Mouse (Mus musculus) adrenal gland, postnatal 4 days (tissue): ENCODE results near the gene Sdk1. TPM values are rescaled to one million over a fixed set of nuclear protein-coding genes. Genes with fewer than 3 reads are reported as not detected.

ENCODE experiments used
- DNase-seq, 2 experiments: peaks; one replicate each; pipeline ENCODE4 v3.0.0; 2021 to 2022; ENCODE audit warnings: low spot score in 2 of 2, mixed read lengths in 2 of 2
- total RNA-seq, 2 experiments: library from RNA; stranded (reverse); gene quantifications; 2 replicates each; pipeline ENCODE4 v1.2.3; 2021

The Sdk1 gene
- total RNA-seq, 2 experiments from 2014 or later: 20.0 to 20.3 TPM

DNA sequence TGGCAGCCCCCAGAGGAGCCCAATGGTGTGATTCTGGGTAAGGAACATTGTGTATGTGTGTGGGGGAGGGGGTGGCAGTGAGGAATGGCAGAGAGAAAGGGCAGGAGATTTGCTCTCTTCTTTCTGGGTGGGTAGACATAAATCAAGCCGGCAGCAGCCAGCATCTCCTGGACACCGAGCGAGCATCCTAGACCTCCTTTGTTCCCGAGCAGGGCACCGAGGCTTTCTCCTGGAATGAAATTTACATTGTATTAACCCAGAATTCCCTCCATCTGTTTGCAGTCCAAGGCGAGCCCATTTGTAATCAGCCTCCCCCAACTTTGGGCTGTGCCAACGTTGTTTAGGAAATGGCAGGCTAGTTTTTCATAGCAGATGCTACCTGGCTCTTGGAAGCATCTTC, 858.9 kb downstream of the Sdk1 start:
- no peak for DNase-seq

DNA sequence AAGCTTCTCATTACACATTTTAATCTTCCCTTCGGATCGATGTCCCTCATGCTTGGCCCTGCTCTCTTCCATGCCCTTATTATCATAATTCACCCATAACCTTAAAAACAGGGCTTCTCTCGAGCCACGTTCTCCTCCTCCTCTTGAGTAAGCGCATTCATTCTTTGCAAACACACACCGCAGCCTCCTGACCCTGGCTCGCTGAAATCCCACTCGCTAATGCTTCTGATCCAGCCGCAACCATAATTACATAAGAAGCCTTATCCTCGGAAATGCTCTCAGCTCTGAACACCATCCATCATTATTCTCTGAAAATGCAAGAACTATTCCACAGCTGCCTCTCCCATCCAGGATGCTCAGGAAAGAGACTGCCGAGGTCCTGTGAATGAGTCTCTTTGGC, 866.1 kb downstream of the Sdk1 start:
- no peak for DNase-seq

DNA sequence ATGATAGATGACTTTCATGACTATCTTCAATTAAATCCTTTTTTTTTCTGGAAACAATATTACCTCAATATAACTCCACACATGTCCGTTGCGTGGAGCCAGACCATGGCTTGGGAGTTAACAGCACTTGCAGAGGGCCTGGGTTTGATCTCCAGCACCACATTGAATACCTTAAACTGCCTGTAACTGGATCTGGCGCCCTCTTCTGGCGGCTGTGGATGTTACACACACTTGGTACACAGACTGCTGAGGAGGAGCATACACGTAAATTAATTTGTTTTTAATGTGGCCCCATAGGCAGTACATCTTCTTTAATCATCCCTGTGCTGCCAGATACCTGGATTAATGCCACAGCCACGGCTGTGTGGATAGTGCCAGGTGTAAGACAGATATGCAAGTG, 870.7 kb downstream of the Sdk1 start:
- no peak for DNase-seq

DNA sequence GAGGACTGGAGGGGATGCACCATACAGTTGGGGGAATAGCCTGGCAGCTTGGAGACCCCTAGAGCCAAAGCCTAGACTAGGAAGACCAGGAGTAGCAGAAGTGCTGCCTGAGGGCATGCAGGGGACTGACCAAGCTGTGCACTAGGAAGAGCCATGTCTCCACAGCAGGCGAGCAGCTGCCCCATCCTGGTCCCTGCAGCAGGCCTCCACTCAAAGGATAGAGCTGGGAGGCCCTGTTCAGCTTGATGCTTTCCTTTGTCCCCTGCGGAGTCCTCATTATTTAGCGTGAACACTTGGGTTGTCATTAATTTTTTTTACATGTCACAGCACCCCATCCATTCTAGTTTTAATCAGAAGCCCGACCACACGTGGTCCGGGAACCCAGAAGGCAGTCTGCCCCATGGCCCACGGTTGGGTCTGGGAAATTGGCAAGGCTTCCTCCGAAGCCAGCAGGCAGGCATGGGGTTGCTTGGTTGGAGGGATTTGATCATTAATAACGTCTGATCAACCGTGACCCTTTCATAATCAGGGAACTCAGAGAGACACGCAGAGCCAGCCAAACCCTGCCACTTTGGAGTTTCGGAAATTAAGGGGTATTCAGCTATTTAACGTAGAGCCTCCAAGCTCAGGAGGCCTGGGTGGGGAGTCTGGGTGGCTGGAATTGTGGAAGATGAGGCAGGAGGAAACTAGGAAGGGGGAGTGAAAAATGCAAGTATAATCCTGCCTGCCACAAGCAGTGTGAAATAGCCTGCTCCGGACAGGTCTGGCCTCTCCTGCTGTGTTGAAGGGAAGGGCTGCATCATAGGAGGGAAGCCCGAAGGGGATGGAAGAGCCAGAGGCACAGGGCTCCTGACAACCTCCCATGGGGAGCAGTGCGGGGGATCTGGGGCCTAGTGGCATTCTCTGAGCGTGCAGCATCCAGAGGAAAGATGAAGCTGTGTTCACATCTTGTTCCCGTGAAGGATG, 872.2 kb downstream of the Sdk1 start:
- DNase-seq: no peak

GRCm38 (mm10) chr5:142127779-142128178, 886.5 kb downstream of the Sdk1 start:
- no peak for DNase-seq

DNA sequence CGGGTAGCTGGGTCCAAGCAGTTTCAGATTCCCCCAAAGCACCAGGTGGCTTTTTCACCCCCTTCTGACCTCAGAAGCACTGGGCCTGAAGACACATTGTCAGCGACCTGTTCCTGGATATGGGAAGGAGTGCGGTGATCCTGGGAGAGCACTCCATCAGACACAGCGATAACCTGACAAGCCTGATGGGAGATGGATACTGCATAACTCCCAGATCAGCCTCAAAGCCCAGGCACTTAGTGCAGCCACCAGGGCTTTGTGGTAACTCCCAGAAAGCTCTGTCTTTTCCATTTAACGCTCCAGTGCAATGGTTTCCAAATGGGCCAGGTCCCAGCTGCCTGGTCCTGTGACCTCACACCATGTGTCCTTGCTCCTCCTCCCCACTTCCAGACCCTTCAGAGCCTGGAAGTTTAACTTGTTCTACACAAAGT, 886.9 kb downstream of the Sdk1 start:
- no peak for DNase-seq

- no peak for DNase-seq
These were observed 888.7 kb downstream of the Sdk1 start for GRCm38 (mm10) chr5:142130004-142130403.

DNA sequence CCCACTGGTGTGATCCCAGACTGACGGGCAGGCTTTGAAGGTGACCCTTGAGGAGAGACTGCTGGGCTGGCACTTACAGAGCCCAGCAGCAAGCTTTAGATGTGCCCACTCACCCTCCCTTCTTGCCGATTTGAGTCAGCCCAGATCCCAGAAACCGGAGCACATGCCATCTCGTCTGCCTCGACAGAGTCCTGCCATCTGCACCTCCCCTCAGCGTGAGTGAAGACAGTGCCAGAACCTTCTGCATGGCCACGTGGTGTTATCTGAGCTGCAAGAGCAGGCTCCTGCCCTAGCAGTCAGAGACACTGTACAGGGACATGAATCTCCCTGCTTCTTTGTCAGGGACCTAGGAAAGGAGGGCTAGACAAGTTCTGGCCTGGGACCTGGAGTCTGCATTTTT, 898.7 kb downstream of the Sdk1 start:
- DNase-seq: no peak

DNA sequence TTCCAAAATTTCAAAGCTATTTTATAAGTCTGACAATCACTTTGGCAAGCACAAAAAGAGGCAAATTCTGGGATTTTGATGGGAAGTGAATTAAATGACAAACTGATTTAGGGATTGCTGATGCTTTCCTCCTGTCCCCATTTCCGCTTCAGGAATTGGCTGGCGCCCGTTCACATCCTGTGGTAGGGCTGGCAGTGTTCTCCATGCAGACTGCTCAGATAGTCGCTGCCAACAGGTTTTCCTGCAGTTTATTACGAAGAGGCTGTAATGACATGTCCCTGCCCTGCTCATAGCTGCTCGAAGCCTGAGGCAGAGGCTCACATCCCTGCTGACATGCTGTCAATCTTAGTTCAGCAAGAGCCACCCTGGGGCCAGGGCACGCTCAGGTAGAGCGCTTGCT, 908.3 kb downstream of the Sdk1 start:
- DNase-seq: no peak

GRCm38 (mm10) chr5:142150756-142151155, 909.5 kb downstream of the Sdk1 start:
- DNase-seq: no peak

DNA sequence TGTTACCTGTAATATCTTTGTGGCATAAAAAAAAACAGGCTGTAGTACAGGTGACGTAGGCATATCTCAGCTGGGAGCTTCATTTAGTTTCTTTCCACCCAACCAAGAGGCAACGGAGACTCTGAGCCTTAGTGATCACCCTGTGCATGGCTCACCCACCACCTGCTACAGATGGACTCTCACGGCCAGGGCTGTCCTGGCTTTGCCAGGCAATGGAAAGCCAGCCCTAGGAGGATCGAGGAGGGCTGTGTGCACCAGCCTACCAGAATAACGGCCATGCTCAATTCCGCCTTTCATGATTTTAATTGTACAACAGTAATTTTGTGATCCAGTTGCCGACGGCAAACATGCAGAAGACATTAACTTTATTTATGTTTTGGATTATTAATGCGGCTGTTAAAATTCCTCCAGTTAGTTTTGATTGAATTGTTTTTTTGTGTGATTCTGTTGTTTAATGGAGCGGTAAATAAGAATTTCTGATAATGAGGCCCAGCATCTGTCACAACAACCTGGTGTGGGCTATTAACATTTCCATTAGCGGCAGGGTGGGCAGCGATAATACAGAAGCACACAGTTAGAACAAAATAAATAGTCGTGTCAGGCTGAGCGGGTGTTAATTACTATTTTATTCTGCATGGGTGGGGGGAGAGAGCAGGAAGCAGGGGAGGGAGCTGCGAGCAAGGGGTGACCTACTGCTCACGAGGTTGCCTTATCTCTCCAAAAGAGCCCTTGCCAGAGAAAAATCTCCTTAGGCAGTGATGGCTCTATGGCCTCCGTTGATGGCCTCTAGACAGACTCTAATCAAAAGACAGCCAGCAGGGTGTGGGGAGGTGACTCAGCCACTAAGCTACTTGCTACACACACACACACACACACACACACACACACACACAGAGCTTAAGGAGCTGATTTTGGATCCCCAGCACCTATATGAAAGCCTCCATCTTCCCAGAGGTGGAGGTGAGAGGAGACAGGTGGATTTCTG, 915.9 kb downstream of the Sdk1 start:
- no peak for DNase-seq

- no peak for DNase-seq
These were observed 922.2 kb downstream of the Sdk1 start for GRCm38 (mm10) chr5:142163483-142163882.

DNA sequence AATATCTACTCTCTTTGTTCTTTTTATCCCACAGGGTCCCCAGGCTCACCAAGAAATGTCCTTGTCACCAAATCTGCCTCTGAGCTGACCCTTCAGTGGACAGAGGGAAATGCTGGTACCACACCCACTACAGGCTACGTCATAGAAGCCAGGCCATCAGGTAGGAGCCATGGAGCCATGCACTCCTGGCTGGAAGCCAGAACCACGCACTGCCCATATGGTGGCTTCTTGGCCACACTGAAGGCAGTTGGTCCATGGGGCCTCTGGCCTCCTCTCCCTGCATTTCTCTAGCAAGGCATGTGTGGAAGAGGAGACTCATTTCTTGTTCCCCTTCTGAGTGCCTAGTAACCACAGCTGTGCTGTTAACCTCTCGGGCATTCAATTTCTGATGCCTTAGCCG, 932.3 kb downstream of the Sdk1 start:
- no peak for DNase-seq

GRCm38 (mm10) chr5:142178164-142178563, 936.9 kb downstream of the Sdk1 start:
- no peak for DNase-seq

DNA sequence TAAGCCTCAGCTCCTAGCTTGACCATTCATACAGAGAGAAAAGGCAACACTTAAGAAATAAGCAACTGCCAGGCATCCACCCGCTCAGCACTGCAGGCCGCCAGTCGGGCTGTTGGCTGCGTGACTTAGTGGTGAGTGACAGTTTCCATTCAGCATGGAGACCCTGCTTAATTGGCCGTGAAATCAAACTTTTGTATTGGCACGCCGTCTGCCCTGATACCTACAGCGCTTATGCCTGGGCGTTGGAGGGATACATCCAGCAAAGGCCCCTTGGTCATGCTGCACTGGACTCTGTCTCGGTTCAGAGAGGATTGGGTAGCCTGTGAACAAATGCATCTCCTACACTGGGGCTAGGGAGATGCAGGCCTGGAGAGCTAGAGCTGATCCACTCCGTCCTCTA, 938.0 kb downstream of the Sdk1 start:
- DNase-seq: no peak

- DNase-seq: no peak
These were observed 940.6 kb downstream of the Sdk1 start for GRCm38 (mm10) chr5:142181862-142182261.

DNA sequence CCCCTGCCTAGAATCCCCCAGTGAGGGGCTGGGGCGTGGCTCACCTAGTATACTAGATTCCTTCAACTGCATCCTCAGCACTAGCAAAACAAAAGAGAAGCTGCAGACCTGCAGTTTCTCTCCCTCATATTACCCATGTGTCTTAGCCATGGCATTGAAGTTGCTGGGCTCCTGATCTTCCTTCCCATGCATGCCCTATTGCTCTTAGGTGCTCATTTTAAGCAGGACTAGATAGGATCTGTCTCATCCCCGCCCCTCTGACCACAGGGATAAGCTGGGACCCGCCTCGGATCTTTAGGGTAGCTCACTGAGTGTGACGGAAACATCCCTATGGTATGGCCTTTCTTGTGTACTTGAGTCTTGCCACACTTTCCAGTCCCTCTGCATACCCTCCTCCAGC, 947.5 kb downstream of the Sdk1 start:
- no peak for DNase-seq

DNA sequence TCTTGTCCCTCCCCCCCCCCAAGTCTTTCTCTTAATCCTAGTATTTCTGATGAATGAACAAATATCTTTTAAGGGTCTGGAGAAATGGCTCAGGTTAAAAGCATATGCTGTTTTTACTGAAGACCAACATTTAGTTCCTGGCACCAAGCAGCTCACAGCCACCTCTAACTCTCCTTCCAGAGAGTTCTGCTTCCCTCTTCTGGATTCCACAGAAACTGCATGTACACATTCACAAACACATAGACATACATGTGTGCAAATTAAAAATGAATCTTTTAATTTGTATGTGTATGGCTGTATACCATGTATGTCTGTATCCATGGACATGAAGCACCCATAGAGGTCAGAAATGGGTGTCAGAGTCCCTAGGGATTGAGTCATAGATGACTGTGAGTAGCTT, 968.6 kb downstream of the Sdk1 start:
- no peak for DNase-seq

GRCm38 (mm10) chr5:142212252-142212651, 971.0 kb downstream of the Sdk1 start:
- no peak for DNase-seq

- DNase-seq: no peak
These were observed 974.7 kb downstream of the Sdk1 start for GRCm38 (mm10) chr5:142215981-142216380.

DNA sequence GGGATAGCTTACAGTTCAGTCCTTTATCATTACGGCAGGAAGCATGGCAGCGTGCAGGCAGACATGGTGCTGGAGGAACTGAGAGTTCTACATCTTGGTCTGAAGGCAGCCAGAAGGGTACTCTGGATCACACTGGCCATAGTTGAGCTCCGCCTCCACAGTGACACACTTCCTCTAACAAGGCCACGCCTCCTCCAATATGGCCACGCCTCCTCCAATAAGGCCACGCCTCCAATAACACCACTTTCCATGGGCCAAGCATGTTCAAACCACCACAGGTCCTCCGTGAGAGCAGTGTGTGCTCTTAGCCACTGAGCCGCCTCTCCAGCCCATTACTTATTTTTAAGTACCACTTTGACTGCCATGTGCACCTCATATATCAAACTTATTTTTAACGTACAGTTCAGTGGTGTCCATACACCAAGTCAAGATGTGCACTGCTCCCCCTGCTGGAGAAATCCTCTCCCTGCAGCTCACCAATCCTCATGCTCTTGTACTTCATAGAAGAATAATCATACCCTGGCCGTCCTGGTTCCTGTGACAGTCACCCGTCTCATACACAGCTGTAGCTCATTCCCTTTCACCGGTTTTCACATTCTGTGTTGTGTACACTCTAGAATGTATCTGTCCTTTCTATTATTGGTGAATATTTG, 979.7 kb downstream of the Sdk1 start:
- no peak for DNase-seq
